In the genomic region with DNA sequence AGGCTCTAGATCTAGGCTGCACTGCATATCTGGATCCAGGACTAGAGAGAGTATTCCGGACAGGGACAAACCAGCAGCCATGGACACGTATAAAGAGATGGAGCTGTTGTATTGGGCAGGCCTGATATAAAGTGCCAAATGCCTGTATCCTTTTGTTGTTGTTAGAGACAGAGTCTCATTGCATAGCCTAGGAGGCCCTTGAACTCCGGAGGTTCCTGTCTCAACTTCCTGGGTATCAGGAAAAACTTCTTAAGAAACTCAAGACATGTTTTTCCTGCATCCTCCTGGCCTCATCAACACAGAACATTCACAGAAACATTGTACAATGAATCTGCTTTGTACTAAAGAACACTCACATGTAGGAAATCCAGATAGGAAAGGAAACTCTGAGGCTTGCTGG, we compare ENCODE assay signal across 18 mouse cellular contexts. TPM values are rescaled to one million over a fixed set of nuclear protein-coding genes. Genes with fewer than 3 reads are reported as not detected.
"Had no signal": no experiment of that assay in that cellular context is flagged by ENCODE, and none has a peak within 500 bp of the region (broad histone marks: within the 10 kb centered on the region; RNA-seq: fewer than 3 reads in every experiment).

No protein-coding gene starts in this region.

- H3K4me2 ChIP-seq: limb, embryonic 13.5 days; liver, embryonic 12.5 days; neural tube, embryonic 12.5 days had no signal

- H3K4me1 ChIP-seq: midbrain, embryonic 10.5 days; neural tube, embryonic 12.5 days had no signal

- H3K27me3 ChIP-seq: limb, embryonic 13.5 days; liver, embryonic 12.5 days; neural tube, embryonic 12.5 days had no signal

- H3K36me3 ChIP-seq: limb, embryonic 13.5 days; liver, embryonic 12.5 days; midbrain, embryonic 10.5 days; neural tube, embryonic 12.5 days had no signal

- H3K4me3 ChIP-seq: limb, embryonic 13.5 days; liver, embryonic 12.5 days; midbrain, embryonic 10.5 days; neural tube, embryonic 12.5 days had no signal

- H3K27ac ChIP-seq: kidney, postnatal 0 days; limb, embryonic 13.5 days; liver, embryonic 12.5 days; midbrain, embryonic 10.5 days; neural tube, embryonic 12.5 days had no signal

- ATAC-seq: intestine, embryonic 16.5 days; liver, embryonic 12.5 days had no signal

- H3K9me3 ChIP-seq: limb, embryonic 13.5 days; liver, embryonic 12.5 days; midbrain, embryonic 10.5 days; neural tube, embryonic 12.5 days had no signal

- H3K9ac ChIP-seq: limb, embryonic 13.5 days; liver, embryonic 12.5 days; neural tube, embryonic 12.5 days had no signal

- DNase-seq: kidney, adult 8-10 months; left cerebral cortex, postnatal 4 days; lung, postnatal 10 days; midbrain, embryonic 14.5 days; spleen, adult 18-20 months; thymus, postnatal 4 days had no signal

RNA-seq across cellular contexts. Expression of a gene that starts 13.9 kb away (rescaled TPM):
- total RNA-seq: layer of hippocampus, adult 8-10 months; left cerebral cortex, adult 18-20 months; left cerebral cortex, postnatal 4 days; megakaryocyte, adult 5-6 weeks; neutrophil, adult 5-6 weeks had no signal
- polyA plus RNA-seq: large intestine, adult 2 months; liver, embryonic 12.5 days; neural tube, embryonic 12.5 days; stomach, embryonic 14.5 days had no signal
